Mouse (Mus musculus) megakaryocyte, embryonic 14.5 days (primary cell): ENCODE data around the gene Myo15b.

Experiments
- FLI1 ChIP-seq: IDR thresholded peaks from 2 replicates; pipeline ENCODE4 v1.6.1; 2012; ENCODE audit warnings: low read length, inconsistent platforms, mixed read lengths
- GATA1 ChIP-seq: IDR thresholded peaks from 3 replicates; pipeline ENCODE4 v1.6.1; 2012; ENCODE audit warnings: mixed read lengths, low read length, inconsistent platforms, borderline replicate concordance

GRCm38 (mm10) chr11:115911134-115911561, 52.9 kb downstream of the Myo15b start:
- TF ChIP-seq GATA1 (no peak), FLI1 (no peak)
